Mouse (Mus musculus): ENCODE results near the gene Upk2. TPM values are rescaled to one million over a fixed set of nuclear protein-coding genes. Genes with fewer than 3 reads are reported as not detected.
"Not testable (repeated sequence)": the region's sequence is repeated elsewhere in the genome, so short reads cannot be mapped to it uniquely, and the experiment has no call there.

Upk2 gene
- polyA plus RNA-seq, 2 experiments, result not detected

GRCm38 (mm10) chr9:44440961-44441360, 13.8 kb downstream of the Upk2 start, which contains the start of gene Foxr1:
TSS of gene Foxr1 (minus strand) at chr9:44441136.
- Histone ChIP-seq H3K9ac (replicated peaks) (no peak within 1 kb of the TSS), H3K36me3 (replicated peaks; ENCODE audit: control insufficient read depth, insufficient read depth, low read depth) (no peaks in the 10 kb centered on the region), H3K4me1 (replicated peaks; ENCODE audit: control insufficient read depth in 2 of 2, insufficient read depth in 2 of 2, low read length in 1 of 2) (no peaks in the 10 kb centered on the region), H3K27ac (no peak within 1 kb of the TSS), H3K9me3 (ENCODE audit: control insufficient read depth, low read length) (no peaks in the 10 kb centered on the region), H3K4me3 (ENCODE audit: insufficient read depth in 1 of 2, low read depth in 2 of 2, low read length in 2 of 2) (no peak within 1 kb of the TSS), H3K4me2 (ENCODE audit: low read depth) (no peak within 1 kb of the TSS), H3K27me3 (ENCODE audit: control insufficient read depth, insufficient read depth, low read length) (no peaks in the 10 kb centered on the region)
- TF ChIP-seq CTCF (IDR thresholded peaks at IDR 0.05; ENCODE audit: low read depth) (no peak), EP300 (IDR thresholded peaks at IDR 0.05; ENCODE audit: low read depth) (no peak)
- WGBS (ENCODE audit: insufficient replicate concordance), result 60% methylated on average over 19 of the region's 19 CpGs
- no peak for ATAC-seq (ENCODE audit: insufficient read depth)
- no peak for DNase-seq (ENCODE audit: low read depth in 3 of 3, low spot score in 3 of 3)

GRCm38 (mm10) chr9:44435747-44436146, 19.0 kb downstream of the Upk2 start:
- no peak for DNase-seq (ENCODE audit: low read depth in 3 of 3, low spot score in 3 of 3)
- H3K4me1 ChIP-seq (replicated peaks; ENCODE audit: control insufficient read depth in 2 of 2, insufficient read depth in 2 of 2, low read length in 1 of 2), result no peaks in the 10 kb centered on the region
- no peaks in the 10 kb centered on the region for H3K36me3 ChIP-seq (replicated peaks; ENCODE audit: control insufficient read depth, insufficient read depth, low read depth)
- no peak for ATAC-seq (ENCODE audit: insufficient read depth)
- H3K27ac ChIP-seq, result no peak overlapping the region
- no peak overlapping the region for H3K4me2 ChIP-seq (ENCODE audit: low read depth)
- TF ChIP-seq CTCF (IDR thresholded peaks at IDR 0.05; ENCODE audit: low read depth) (no peak), EP300 (IDR thresholded peaks at IDR 0.05; ENCODE audit: low read depth) (no peak)
- H3K27me3 ChIP-seq (ENCODE audit: control insufficient read depth, insufficient read depth, low read length), result no peaks in the 10 kb centered on the region
- 17% methylated on average over 6 of the region's 6 CpGs for WGBS (ENCODE audit: insufficient replicate concordance)
- no peak overlapping the region for H3K4me3 ChIP-seq (ENCODE audit: insufficient read depth in 1 of 2, low read depth in 2 of 2, low read length in 2 of 2)
- no peaks in the 10 kb centered on the region for H3K9me3 ChIP-seq (ENCODE audit: control insufficient read depth, low read length)
- H3K9ac ChIP-seq (replicated peaks), result no peak overlapping the region

DNA sequence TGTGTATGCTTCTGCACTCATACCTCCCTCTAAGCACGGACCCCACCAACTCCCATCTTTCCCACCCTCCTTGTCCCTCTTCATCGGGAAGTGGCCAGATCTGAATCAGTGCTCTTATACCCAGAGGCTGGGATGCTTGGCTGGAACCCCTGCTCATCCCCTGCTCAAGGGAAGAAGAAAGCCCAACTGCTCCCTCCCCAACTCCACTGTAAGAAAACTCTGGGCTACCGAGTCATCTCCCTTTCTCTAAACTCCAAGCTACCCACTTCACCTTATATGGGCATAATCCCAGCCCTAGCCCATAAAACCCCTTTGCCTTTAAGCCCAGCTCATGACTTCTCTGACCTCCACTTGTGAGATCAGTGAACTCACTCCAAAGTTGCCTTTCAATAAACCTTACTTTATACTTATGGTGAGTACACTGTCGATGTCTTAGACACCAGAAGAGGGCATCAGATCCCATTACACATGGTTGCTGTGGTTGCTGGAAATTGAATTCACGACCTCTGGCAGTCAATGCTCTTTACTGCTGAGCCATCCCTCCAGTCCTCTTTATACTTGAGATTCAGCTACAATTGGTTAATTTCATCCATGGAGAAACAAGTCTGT, 22.1 kb downstream of the Upk2 start:
- 38% methylated on average over 5 of the region's 5 CpGs for WGBS (ENCODE audit: insufficient replicate concordance)

GRCm38 (mm10) chr9:44423576-44423975, 31.2 kb downstream of the Upk2 start:
- no peaks in the 10 kb centered on the region for H3K36me3 ChIP-seq (replicated peaks; ENCODE audit: control insufficient read depth, insufficient read depth, low read depth)
- no peaks in the 10 kb centered on the region for H3K27me3 ChIP-seq (ENCODE audit: control insufficient read depth, insufficient read depth, low read length)
- no peak overlapping the region for H3K27ac ChIP-seq
- H3K4me2 ChIP-seq (ENCODE audit: low read depth), result no peak overlapping the region
- peaks cover 0 to 2% of the 10 kb centered on the region in 2 experiments; a peak in 1 of 4 replicates for H3K4me1 ChIP-seq (replicated peaks; ENCODE audit: control insufficient read depth in 2 of 2, insufficient read depth in 2 of 2, low read length in 1 of 2)
- H3K9ac ChIP-seq (replicated peaks), result no peak overlapping the region
- no peaks in the 10 kb centered on the region for H3K9me3 ChIP-seq (ENCODE audit: control insufficient read depth, low read length)
- TF ChIP-seq EP300 (IDR thresholded peaks at IDR 0.05; ENCODE audit: low read depth) (no peak), CTCF (IDR thresholded peaks at IDR 0.05; ENCODE audit: low read depth) (no peak)
- WGBS (ENCODE audit: insufficient replicate concordance), result 59% methylated on average over 4 of the region's 4 CpGs
- ATAC-seq (ENCODE audit: insufficient read depth) (no peak), DNase-seq (ENCODE audit: low read depth in 3 of 3, low spot score in 3 of 3) (no peak)
- H3K4me3 ChIP-seq (ENCODE audit: insufficient read depth in 1 of 2, low read depth in 2 of 2, low read length in 2 of 2), result no peak overlapping the region

More for the DNA sequence above, 22.1 kb downstream of the Upk2 start:
- H3K36me3 ChIP-seq (replicated peaks; ENCODE audit: control insufficient read depth, insufficient read depth, low read depth), result no peaks in the 10 kb centered on the region
- no peak overlapping the region for H3K4me2 ChIP-seq (ENCODE audit: low read depth)
- H3K9me3 ChIP-seq (ENCODE audit: control insufficient read depth, low read length), result no peaks in the 10 kb centered on the region
- H3K27me3 ChIP-seq (ENCODE audit: control insufficient read depth, insufficient read depth, low read length), result no peaks in the 10 kb centered on the region
- TF ChIP-seq CTCF (IDR thresholded peaks at IDR 0.05; ENCODE audit: low read depth) (no peak), EP300 (IDR thresholded peaks at IDR 0.05; ENCODE audit: low read depth) (no peak)
- H3K4me3 ChIP-seq (ENCODE audit: insufficient read depth in 1 of 2, low read depth in 2 of 2, low read length in 2 of 2), result no peak overlapping the region
- no peak for DNase-seq (ENCODE audit: low read depth in 3 of 3, low spot score in 3 of 3)
- H3K27ac ChIP-seq, result no peak overlapping the region
- H3K4me1 ChIP-seq (replicated peaks; ENCODE audit: control insufficient read depth in 2 of 2, insufficient read depth in 2 of 2, low read length in 1 of 2), result no peaks in the 10 kb centered on the region
- no peak for ATAC-seq (ENCODE audit: insufficient read depth)
- H3K9ac ChIP-seq (replicated peaks), result no peak overlapping the region

DNA sequence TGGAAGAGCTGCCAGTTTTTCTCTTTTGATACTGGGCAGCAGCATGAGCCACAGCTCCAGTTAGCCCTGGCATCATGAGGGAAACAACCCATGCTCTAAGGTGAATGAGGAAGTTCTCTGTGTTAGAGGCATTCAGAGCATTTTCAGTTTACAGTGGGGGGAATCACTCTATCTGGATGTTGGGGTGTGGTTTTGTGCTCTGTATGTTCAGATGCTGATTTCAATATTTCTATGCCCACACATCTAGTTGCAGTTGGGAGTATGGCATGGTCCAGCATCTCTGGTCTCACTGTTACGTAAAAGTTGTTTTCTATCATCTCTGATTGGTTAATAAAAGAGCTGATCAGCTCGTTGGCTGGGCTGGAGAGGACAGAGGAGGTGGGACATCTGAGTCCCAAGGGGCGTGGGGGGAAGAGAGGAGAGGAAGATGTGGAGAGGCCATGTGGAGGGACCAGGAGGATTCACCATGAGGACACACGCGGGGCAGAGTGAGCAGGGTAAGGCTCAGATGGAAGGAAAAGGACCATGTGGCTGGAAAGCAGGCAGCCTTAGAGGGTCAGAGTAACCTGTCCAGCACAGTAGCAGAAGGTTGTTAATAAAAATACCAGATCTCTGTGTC, 34.4 kb downstream of the Upk2 start:
- no peak for ATAC-seq (ENCODE audit: insufficient read depth)
- no peak overlapping the region for H3K27ac ChIP-seq
- H3K9me3 ChIP-seq (ENCODE audit: control insufficient read depth, low read length), result no peaks in the 10 kb centered on the region
- TF ChIP-seq EP300 (IDR thresholded peaks at IDR 0.05; ENCODE audit: low read depth), result no peak
- TF ChIP-seq CTCF (IDR thresholded peaks at IDR 0.05; ENCODE audit: low read depth), result no peak
- no peaks in the 10 kb centered on the region for H3K27me3 ChIP-seq (ENCODE audit: control insufficient read depth, insufficient read depth, low read length)
- no peak for DNase-seq (ENCODE audit: low read depth in 3 of 3, low spot score in 3 of 3)
- no peak overlapping the region for H3K4me3 ChIP-seq (ENCODE audit: insufficient read depth in 1 of 2, low read depth in 2 of 2, low read length in 2 of 2)
- 47% methylated on average over 5 of the region's 5 CpGs for WGBS (ENCODE audit: insufficient replicate concordance)
- no peak overlapping the region for H3K9ac ChIP-seq (replicated peaks)
- peaks cover 0 to 11% of the 10 kb centered on the region in 2 experiments; a peak in 3 of 4 replicates for H3K4me1 ChIP-seq (replicated peaks; ENCODE audit: control insufficient read depth in 2 of 2, insufficient read depth in 2 of 2, low read length in 1 of 2)
- H3K4me2 ChIP-seq (ENCODE audit: low read depth), result no peak overlapping the region
- H3K36me3 ChIP-seq (replicated peaks; ENCODE audit: control insufficient read depth, insufficient read depth, low read depth), result peaks cover 6% of the 10 kb centered on the region

- H3K36me3 ChIP-seq (replicated peaks; ENCODE audit: control insufficient read depth, insufficient read depth, low read depth); H3K4me3 ChIP-seq (ENCODE audit: insufficient read depth in 1 of 2, low read depth in 2 of 2, low read length in 2 of 2); H3K27me3 ChIP-seq (ENCODE audit: control insufficient read depth, insufficient read depth, low read length); H3K9ac ChIP-seq (replicated peaks); DNase-seq (ENCODE audit: low read depth in 3 of 3, low spot score in 3 of 3); H3K9me3 ChIP-seq (ENCODE audit: control insufficient read depth, low read length); ATAC-seq (ENCODE audit: insufficient read depth); H3K27ac ChIP-seq; H3K4me2 ChIP-seq (ENCODE audit: low read depth): not testable (repeated sequence)
- peaks cover 0 to 11% of the 10 kb centered on the region in 2 experiments; a peak in 3 of 4 replicates for H3K4me1 ChIP-seq (replicated peaks; ENCODE audit: control insufficient read depth in 2 of 2, insufficient read depth in 2 of 2, low read length in 1 of 2)
- 80% methylated on average over 9 of the region's 9 CpGs for WGBS (ENCODE audit: insufficient replicate concordance)
These were observed 35.0 kb downstream of the Upk2 start for GRCm38 (mm10) chr9:44419730-44420129.
